Mouse (Mus musculus) kidney, adult 2 months (tissue): ENCODE results near the gene Iyd.

Experiments used
- CTCF ChIP-seq: fragments of 200-500 bp; conservative IDR thresholded peaks from 2 replicates; pipeline ENCODE4 v1.5.1; 2011; ENCODE audit warnings: low read depth, mild to moderate bottlenecking, control low read depth, low read length, moderate library complexity, mixed read lengths; ENCODE audit not compliant: insufficient read depth, insufficient read length
- POLR2A ChIP-seq: fragments of 200-500 bp; IDR thresholded peaks from one replicate; pipeline ENCODE4 v1.6.1; 2011; ENCODE audit warnings: low read depth, low read length, control low read depth

DNA sequence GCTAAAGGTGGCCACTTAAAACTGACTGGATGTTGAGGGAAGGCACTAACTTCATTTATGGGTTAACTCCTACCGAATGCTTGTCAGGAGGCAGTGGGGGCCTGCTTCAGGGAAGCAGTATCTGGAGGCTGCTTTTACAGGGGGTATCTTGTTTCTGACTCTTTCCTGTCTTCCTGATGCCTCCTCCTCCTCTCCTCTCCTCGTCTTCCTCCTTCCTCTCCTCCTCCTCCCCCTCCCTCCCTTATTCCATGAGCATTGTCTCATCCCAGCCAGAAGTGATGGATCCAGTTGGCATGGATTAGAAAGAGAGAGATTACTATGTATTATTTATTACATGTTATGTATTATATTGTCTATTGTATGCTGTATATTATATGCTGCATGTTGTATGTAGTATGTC, 31.3 kb upstream of the Iyd start:
- TF ChIP-seq POLR2A (no peak), CTCF (no peak)
